Mouse (Mus musculus): Measurements from ENCODE around the gene Trappc6b. TPM values are rescaled to one million over a fixed set of nuclear protein-coding genes. Genes with fewer than 3 reads are reported as not detected.

Trappc6b gene
- polyA plus RNA-seq (2017; shearing (Covaris generic)) = 100 to 1,000 TPM in 1 of 2 experiments, 10 to 100 TPM in 1; 96.5 to 107 TPM

DNA sequence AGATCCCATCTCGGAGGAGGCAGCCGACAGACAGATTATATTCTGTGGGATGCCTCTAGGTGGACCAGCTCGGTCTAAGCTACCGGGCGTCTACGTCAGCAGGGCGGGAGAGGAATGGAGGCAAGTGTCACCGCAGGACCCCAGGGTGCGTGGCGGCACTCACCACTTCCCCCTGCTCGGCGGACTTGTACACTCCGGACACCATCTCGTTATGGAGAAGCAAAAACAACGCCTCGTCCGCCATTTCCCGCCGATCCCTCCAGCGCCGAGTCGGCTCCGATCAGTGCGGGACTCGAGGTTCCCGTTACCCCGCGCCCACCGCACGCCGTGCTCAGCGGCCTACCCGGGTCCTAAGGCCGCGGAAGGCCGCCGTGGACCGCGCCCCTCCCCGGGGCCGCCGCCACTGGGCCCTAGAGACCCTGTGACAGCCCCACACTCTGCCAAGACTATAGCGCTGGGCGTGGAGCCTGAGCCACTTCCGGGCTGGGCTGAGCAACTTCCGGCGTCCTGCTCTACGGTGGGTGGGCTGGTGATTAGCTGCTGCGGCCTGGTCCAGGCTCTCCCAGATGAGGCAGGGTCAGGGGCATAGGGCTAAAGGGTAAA, at the start of gene Trappc6b:
Trappc6b (minus strand) TSS at position 480 of the 603 bp plus-strand sequence.

DNA sequence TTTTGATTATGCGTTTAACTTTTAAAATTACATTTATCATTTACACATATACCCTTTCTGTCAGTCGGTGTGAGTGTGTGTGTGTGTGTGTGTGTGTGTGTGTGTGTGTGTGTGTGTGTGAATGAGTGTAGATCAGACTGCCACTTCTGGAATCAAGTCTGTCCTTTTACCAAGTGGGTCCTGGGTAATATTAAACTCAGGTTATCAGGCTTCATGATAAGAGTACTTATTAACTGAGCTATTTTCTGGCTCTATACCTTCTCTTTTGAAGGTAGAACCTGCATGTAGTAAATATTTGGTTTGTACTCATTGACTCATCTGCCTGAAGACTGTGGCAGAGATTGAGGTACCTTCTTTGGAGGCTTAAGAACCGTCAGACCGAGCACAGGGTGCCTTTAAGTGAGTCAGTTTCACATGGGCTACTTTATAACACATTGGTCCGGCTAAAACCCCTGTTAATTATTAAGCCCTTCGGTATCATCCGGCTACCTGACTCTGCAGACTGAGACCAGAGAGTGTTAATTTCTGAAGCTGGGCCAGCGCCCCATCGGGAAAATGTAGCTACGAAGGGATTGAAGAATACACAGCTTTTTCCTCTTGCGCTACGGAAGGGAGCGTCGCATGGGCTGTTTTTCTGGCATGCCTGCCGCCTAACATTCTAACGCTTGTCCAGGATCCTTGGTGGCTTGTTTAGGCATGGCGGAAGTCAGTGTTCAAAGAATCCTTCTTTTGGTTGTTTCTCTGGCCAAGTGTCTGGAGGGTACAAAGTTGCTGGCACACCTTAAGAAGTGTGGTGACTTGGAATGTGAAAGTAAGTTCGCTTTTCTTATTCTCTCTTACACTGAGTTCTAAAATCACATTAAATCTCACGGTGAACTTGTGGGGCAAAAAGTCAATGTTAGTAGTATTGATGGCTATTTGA, 34.1 kb upstream of the Trappc6b start, which contains the start of gene Mia2:
Mia2 (plus strand) TSS at position 696 of the 922 bp plus-strand sequence.

DNA sequence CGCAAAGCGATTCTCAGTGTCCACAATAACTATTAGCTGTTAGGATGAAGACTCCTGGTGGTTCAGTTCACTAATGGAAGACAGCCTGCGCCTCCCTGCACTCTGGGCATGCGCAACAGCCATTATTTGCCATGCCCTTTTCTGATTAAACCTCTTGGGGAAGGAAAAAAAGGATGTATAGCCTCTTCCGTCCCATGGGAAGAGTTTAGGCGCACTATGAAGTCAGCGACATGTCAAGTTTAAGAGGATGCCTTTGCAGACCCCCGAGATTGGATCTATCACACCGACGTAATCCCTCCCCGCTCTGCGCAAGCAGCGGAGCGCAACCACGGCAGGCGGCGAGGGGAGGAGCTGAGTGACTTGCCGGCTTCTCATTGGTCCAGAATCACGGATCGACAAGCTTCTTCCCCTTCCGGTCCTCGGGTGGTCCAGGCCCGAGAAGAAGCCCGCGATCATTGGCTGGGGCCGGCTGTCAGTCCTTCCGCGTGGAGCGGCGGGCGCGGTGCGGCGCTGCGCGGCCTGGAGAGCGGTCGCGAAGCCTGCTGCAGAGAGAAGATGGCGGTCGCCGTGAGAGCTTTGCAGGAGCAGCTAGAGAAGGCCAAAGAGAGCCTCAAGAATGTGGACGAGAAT, 5.3 kb upstream of the Trappc6b start, which contains the start of gene Pnn:
Pnn (plus strand) TSS at position 437 of the 630 bp plus-strand sequence.

DNA sequence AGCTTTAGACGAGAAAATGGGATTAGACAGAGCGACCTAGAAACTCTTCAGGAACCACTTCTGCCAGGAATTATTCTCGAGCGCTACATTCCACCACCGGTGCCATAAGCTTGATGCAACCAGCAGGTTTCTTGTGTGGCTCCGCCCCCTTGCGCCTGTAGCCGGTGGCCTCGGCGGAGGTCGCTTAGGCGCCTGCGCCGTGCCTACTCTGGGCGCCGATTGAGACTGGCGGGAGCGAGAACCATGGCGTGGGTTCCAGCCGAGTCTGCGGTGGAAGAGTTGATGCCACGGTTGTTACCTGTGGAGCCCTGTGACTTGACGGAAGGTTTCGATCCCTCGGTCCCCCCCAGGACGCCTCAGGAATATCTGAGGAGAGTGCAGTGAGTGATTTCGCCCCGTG, 48.0 kb downstream of the Trappc6b start, which contains the start of gene Gemin2:
Gemin2 (plus strand) TSS at position 160 of the 400 bp plus-strand sequence.

DNA sequence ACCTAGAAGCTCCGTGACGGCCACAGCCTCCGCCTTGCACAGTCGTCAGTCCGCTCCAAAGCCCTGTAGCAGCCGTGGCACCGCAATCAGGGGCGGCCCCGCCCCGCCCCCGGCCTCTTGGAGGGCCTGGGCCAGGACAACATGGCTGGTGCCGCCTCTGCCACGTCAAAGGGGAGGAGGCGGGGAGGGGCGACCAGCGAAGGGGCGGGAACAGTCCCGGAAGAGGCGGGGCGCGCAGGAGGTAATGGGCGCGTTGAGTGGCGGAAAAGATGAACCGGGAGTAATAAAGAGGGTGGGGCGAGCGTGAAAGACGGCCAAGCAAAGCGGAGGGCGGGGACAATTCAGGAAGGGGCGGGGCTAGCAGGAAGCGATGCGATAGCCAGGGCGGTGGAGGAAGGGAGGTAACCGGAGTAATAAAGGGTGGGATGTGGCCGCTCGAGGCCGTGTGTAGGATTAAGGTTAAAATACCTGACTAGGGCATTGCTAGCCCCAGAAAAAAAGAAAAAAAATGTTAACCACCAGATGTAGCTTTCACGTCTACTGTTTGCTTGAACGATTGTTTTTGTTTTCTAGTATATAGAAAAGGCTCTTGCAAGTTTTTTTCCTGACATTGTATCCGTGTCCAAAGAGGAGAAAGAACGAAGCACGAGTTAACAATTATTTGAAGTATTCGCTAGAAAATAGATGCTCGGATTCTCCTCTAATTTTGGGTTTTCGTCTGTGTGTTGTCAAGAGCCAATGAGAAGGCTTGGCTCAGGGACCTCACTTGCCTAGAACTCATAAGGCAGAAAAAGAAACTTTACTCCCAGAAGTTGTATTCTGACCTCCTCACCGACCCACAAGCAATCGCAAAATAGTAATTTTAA, 49.2 kb downstream of the Trappc6b start, which contains the start of gene Sec23a:
Sec23a (minus strand) TSS at position 174 of the 866 bp plus-strand sequence.

Other genes with a start within 250 kb of the Trappc6b start
- gene Sec23a, start 49.5 kb downstream of the Trappc6b start, polyA plus RNA-seq (2017; shearing (Covaris generic)) = 10 to 100 TPM; 21.6 to 29.5 TPM
- gene Gemin2, start 48.1 kb downstream of the Trappc6b start, polyA plus RNA-seq (2017; shearing (Covaris generic)) = 10 to 100 TPM; 21.7 to 21.9 TPM
- 100 to 1,000 TPM in 1 of 2 experiments, 10 to 100 TPM in 1; 99.5 to 110 TPM for gene Pnn, start 5.4 kb upstream of the Trappc6b start, polyA plus RNA-seq (2017; shearing (Covaris generic))
- gene Mia2, start 34.3 kb upstream of the Trappc6b start, polyA plus RNA-seq (2017; shearing (Covaris generic)) = 100 to 1,000 TPM; 132 to 152 TPM
- 10 to 100 TPM; 43.9 to 70.9 TPM for gene Fbxo33, start 158.3 kb upstream of the Trappc6b start, polyA plus RNA-seq (2017; shearing (Covaris generic))